Mouse (Mus musculus) left cerebral cortex, postnatal 25 days (tissue): Measurements from ENCODE around the gene Rai1. TPM values are rescaled to one million over a fixed set of nuclear protein-coding genes. Genes with fewer than 3 reads are reported as not detected.

ENCODE experiments used
- DNase-seq, 2 experiments: peaks; one replicate each; pipeline ENCODE4 v3.0.0; 2022; ENCODE audit warnings: low spot score in 2 of 2, mixed read lengths in 1 of 2
- intact Hi-C: fragments of 180-260 bp; cut with DNase I; formaldehyde crosslinking; loops from one replicate; pipeline ENCODE4 v1.15.1; 2025
- total RNA-seq, 2 experiments: library from RNA; stranded (reverse); gene quantifications; 2 replicates each; pipeline ENCODE4 v1.2.3; 2021

Rai1 gene
- total RNA-seq, 2 experiments from 2014 or later: 59.4 to 69.2 TPM

GRCm38 (mm10) chr11:60115638-60116276 lies 10.9 kb downstream of the Rai1 start:
- intact Hi-C loops: no loop called here
- DNase-seq: no peak

- intact Hi-C loops: no loop called here
- DNase-seq: no peak
These were observed 15.9 kb downstream of the Rai1 start for GRCm38 (mm10) chr11:60120586-60121262.

- intact Hi-C loops: no loop called here
- no peak for DNase-seq
These were observed 17.8 kb downstream of the Rai1 start for GRCm38 (mm10) chr11:60122611-60123010.

- DNase-seq: no peak
- intact Hi-C loops: no loop called here
These were observed 22.2 kb downstream of the Rai1 start for GRCm38 (mm10) chr11:60127048-60127447.

- DNase-seq: no peak
- intact Hi-C loops: no loop called here
These were observed 23.2 kb downstream of the Rai1 start for GRCm38 (mm10) chr11:60127863-60128512.

GRCm38 (mm10) chr11:60130516-60130915 lies 25.7 kb downstream of the Rai1 start:
- no peak for DNase-seq
- intact Hi-C loops: no loop called here

- intact Hi-C loops: no loop called here
- DNase-seq: no peak
These were observed 27.2 kb downstream of the Rai1 start for GRCm38 (mm10) chr11:60132061-60132460.

- DNase-seq: no peak
- intact Hi-C loops: no loop called here
These were observed 31.7 kb downstream of the Rai1 start for GRCm38 (mm10) chr11:60136491-60136890.

GRCm38 (mm10) chr11:60137170-60137569 lies 32.4 kb downstream of the Rai1 start:
- intact Hi-C loops: no loop called here
- no peak for DNase-seq

GRCm38 (mm10) chr11:60139141-60139733 lies 34.4 kb downstream of the Rai1 start:
- DNase-seq: peak; percentile 70
- intact Hi-C loops: loop anchor here (1.0 to 2.0 kb wide), 3 partner anchors 33 to 46 kb away; no protein-coding TSS in a partner anchor

GRCm38 (mm10) chr11:60139734-60140371 lies 35.0 kb downstream of the Rai1 start:
- intact Hi-C loops: loop anchor here (1.0 to 2.0 kb wide), 3 partner anchors 34 to 45 kb away; no protein-coding TSS in a partner anchor
- DNase-seq: peak; percentile 67 to 74

GRCm38 (mm10) chr11:60140586-60141284 lies 35.9 kb downstream of the Rai1 start:
- intact Hi-C loops: no loop called here

GRCm38 (mm10) chr11:60141285-60141608 lies 36.4 kb downstream of the Rai1 start:
- no peak for DNase-seq

More at GRCm38 (mm10) chr11:60140586-60141284, 35.9 kb downstream of the Rai1 start:
- DNase-seq: no peak

GRCm38 (mm10) chr11:60143086-60143485 lies 38.3 kb downstream of the Rai1 start:
- peak in 1 of 2 experiments; percentile 28 for DNase-seq
- intact Hi-C loops: no loop called here

More at GRCm38 (mm10) chr11:60141285-60141608, 36.4 kb downstream of the Rai1 start:
- intact Hi-C loops: no loop called here

GRCm38 (mm10) chr11:60146170-60146569 lies 41.4 kb downstream of the Rai1 start:
- no peak for DNase-seq
- intact Hi-C loops: no loop called here

GRCm38 (mm10) chr11:60148591-60148990 lies 43.8 kb downstream of the Rai1 start:
- intact Hi-C loops: no loop called here
- no peak for DNase-seq

GRCm38 (mm10) chr11:60149086-60149485 lies 44.3 kb downstream of the Rai1 start:
- no peak for DNase-seq
- intact Hi-C loops: no loop called here

GRCm38 (mm10) chr11:60150677-60151076 lies 45.9 kb downstream of the Rai1 start:
- intact Hi-C loops: no loop called here
- peak in 1 of 2 experiments; percentile 40 for DNase-seq

- intact Hi-C loops: no loop called here
- no peak for DNase-seq
These were observed 47.5 kb downstream of the Rai1 start for GRCm38 (mm10) chr11:60152339-60152738.
